Mouse (Mus musculus) stomach, embryonic 15.5 days (tissue): Measurements from ENCODE around the gene Araf. TPM values are rescaled to one million over a fixed set of nuclear protein-coding genes. Genes with fewer than 3 reads are reported as not detected.
A peak's percentile ranks its signal among the peaks of the same experiment; 100 is the strongest.

Experiments
- ATAC-seq: fragments of 200-750 bp; cut with Nextera tagmentation; 2 replicates; pipeline ENCODE4 v1.8.0; 2017; ENCODE audit warnings: low read depth, moderate number of reproducible peaks, moderate TSS enrichment; ENCODE audit not compliant: insufficient read depth, low FRiP score
- H3K27ac ChIP-seq: fragments of 300-500 bp; sonication (generic); 2 replicates; pipeline ENCODE4 v1.5.1; 2015; ENCODE audit warnings: mild to moderate bottlenecking, inconsistent platforms
- H3K27me3 ChIP-seq: fragments of 300-500 bp; sonication (generic); replicated peaks from 2 replicates; pipeline ENCODE4 v1.6.1; 2015; ENCODE audit warnings: inconsistent platforms
- H3K36me3 ChIP-seq: fragments of 300-500 bp; sonication (generic); 2 replicates; pipeline ENCODE4 v1.6.1; 2015; ENCODE audit warnings: inconsistent platforms
- H3K4me1 ChIP-seq: fragments of 300-500 bp; sonication (generic); 2 replicates; pipeline ENCODE4 v1.6.1; 2015; ENCODE audit warnings: inconsistent platforms
- H3K4me2 ChIP-seq: fragments of 300-500 bp; sonication (generic); 2 replicates; pipeline ENCODE4 v1.6.1; 2015; ENCODE audit warnings: mild to moderate bottlenecking, inconsistent platforms
- H3K4me3 ChIP-seq: fragments of 300-500 bp; sonication (generic); replicated peaks from 2 replicates; pipeline ENCODE4 v1.5.1; 2015; ENCODE audit warnings: inconsistent platforms
- H3K9ac ChIP-seq: fragments of 300-500 bp; sonication (generic); 2 replicates; pipeline ENCODE4 v1.6.1; 2015; ENCODE audit warnings: inconsistent platforms
- H3K9me3 ChIP-seq: fragments of 300-500 bp; sonication (generic); 2 replicates; pipeline ENCODE4 v1.6.1; 2016; ENCODE audit warnings: inconsistent platforms
- WGBS: fragments of 180-500 bp; shearing (Covaris S2); methylation state at CpG from one replicate; pipeline ENCODE4 v1.1.7; 2015; 5-methylcytosine and 5-hydroxymethylcytosine counted together
- polyA plus RNA-seq: library from polyadenylated mRNA; unstranded; fragments of >200 nt; fragmentation: Nextera tagmentation; extraction: Ambion mirVana; gene quantifications from 2 replicates; pipeline ENCODE4 v1.2.1, GENCODE M21; 2015

Araf gene
- 98.8 and 116 TPM in 2 replicates for polyA plus RNA-seq

- Histone ChIP-seq H3K27ac (peak within 1 kb of the TSS; percentile 86), H3K9me3 (no peaks in the 10 kb centered on the region), H3K4me2 (peak within 1 kb of the TSS; percentile 50), H3K27me3 (no peaks in the 10 kb centered on the region), H3K4me3 (peak within 1 kb of the TSS; percentile 44), H3K4me1 (no peaks in the 10 kb centered on the region), H3K36me3 (no peaks in the 10 kb centered on the region), H3K9ac (0 out of 2 replicates have a peak within 1 kb of the TSS, but pooled peaks have one; percentile 32)
- peak; percentile 40; the same call in 1 of the 2 replicates for ATAC-seq
- WGBS: 23% methylated on average over 4 of the region's 7 CpGs
Measured at GRCm38 (mm10) chrX:20797681-20798080, at the start of gene Araf. Gene Araf (plus strand): TSS chrX:20797814.

GRCm38 (mm10) chrX:20748829-20749228 lies 48.8 kb upstream of the Araf start:
- H3K4me2 ChIP-seq: no peak overlapping the region
- WGBS: 80% methylated on average over 2 of the region's 2 CpGs
- no peaks in the 10 kb centered on the region for H3K9me3 ChIP-seq

GRCm38 (mm10) chrX:20761201-20761600 lies 36.4 kb upstream of the Araf start:
- Histone ChIP-seq H3K36me3 (no peaks in the 10 kb centered on the region), H3K27me3 (no peaks in the 10 kb centered on the region), H3K9me3 (no peaks in the 10 kb centered on the region), H3K4me3 (no peak overlapping the region), H3K4me1 (no peaks in the 10 kb centered on the region), H3K27ac (no peak overlapping the region), H3K9ac (no peak overlapping the region), H3K4me2 (no peak overlapping the region)
- ATAC-seq: no peak
- 73% methylated on average over 4 of the region's 4 CpGs for WGBS

More at GRCm38 (mm10) chrX:20748829-20749228, 48.8 kb upstream of the Araf start:
- no peak overlapping the region for H3K4me3 ChIP-seq
- H3K27me3 ChIP-seq: no peaks in the 10 kb centered on the region
- no peak overlapping the region for H3K9ac ChIP-seq
- no peaks in the 10 kb centered on the region for H3K4me1 ChIP-seq
- H3K36me3 ChIP-seq: no peaks in the 10 kb centered on the region
- ATAC-seq: no peak
- no peak overlapping the region for H3K27ac ChIP-seq

- Histone ChIP-seq H3K27me3 (no peaks in the 10 kb centered on the region), H3K9me3 (no peaks in the 10 kb centered on the region), H3K4me2 (no peak overlapping the region), H3K4me1 (no peaks in the 10 kb centered on the region), H3K36me3 (no peaks in the 10 kb centered on the region), H3K27ac (no peak overlapping the region), H3K4me3 (no peak overlapping the region), H3K9ac (no peak overlapping the region)
- 13% methylated on average over 1 of the region's 1 CpGs for WGBS
- ATAC-seq: no peak
Measured at GRCm38 (mm10) chrX:20770697-20771381, 26.8 kb upstream of the Araf start.

- Histone ChIP-seq H3K4me2 (no peak overlapping the region), H3K27me3 (no peaks in the 10 kb centered on the region), H3K9ac (no peak overlapping the region), H3K9me3 (no peaks in the 10 kb centered on the region), H3K36me3 (no peaks in the 10 kb centered on the region), H3K4me3 (no peak overlapping the region), H3K4me1 (no peaks in the 10 kb centered on the region), H3K27ac (no peak overlapping the region)
- peak; percentile 47; the same call in 1 of the 2 replicates for ATAC-seq
- WGBS: 45% methylated on average over 2 of the region's 2 CpGs
Measured at GRCm38 (mm10) chrX:20771666-20772065, 25.9 kb upstream of the Araf start.

- no peak overlapping the region for H3K4me3 ChIP-seq
- no peaks in the 10 kb centered on the region for H3K36me3 ChIP-seq
- no peak for ATAC-seq
- no peaks in the 10 kb centered on the region for H3K27me3 ChIP-seq
- H3K27ac ChIP-seq: no peak overlapping the region
- 52% methylated on average over 19 of the region's 19 CpGs for WGBS
- H3K9me3 ChIP-seq: no peaks in the 10 kb centered on the region
- no peak overlapping the region for H3K4me2 ChIP-seq
- no peaks in the 10 kb centered on the region for H3K4me1 ChIP-seq
- no peak overlapping the region for H3K9ac ChIP-seq
Measured at GRCm38 (mm10) chrX:20775271-20776016, 22.2 kb upstream of the Araf start.

- no peak overlapping the region for H3K9ac ChIP-seq
- no peak for ATAC-seq
- no peaks in the 10 kb centered on the region for H3K27me3 ChIP-seq
- H3K36me3 ChIP-seq: no peaks in the 10 kb centered on the region
- H3K4me2 ChIP-seq: no peak overlapping the region
- H3K9me3 ChIP-seq: no peaks in the 10 kb centered on the region
- H3K4me3 ChIP-seq: no peak overlapping the region
- no peaks in the 10 kb centered on the region for H3K4me1 ChIP-seq
- H3K27ac ChIP-seq: no peak overlapping the region
Measured at GRCm38 (mm10) chrX:20777619-20778018, 20.0 kb upstream of the Araf start.

GRCm38 (mm10) chrX:20787309-20787708 lies 10.3 kb upstream of the Araf start:
- WGBS: 74% methylated on average over 2 of the region's 2 CpGs
- H3K27me3 ChIP-seq: no peaks in the 10 kb centered on the region
- H3K27ac ChIP-seq: no peak overlapping the region
- no peak overlapping the region for H3K4me2 ChIP-seq
- no peaks in the 10 kb centered on the region for H3K9me3 ChIP-seq
- no peak overlapping the region for H3K4me3 ChIP-seq
- no peak overlapping the region for H3K9ac ChIP-seq
- no peaks in the 10 kb centered on the region for H3K36me3 ChIP-seq
- ATAC-seq: peak; percentile 78; the same call in 1 of the 2 replicates
- H3K4me1 ChIP-seq: no peaks in the 10 kb centered on the region

GRCm38 (mm10) chrX:20792417-20792816 lies 5.2 kb upstream of the Araf start:
- ATAC-seq: no peak
- 33% methylated on average over 3 of the region's 3 CpGs for WGBS
- Histone ChIP-seq H3K4me3 (no peak overlapping the region), H3K9me3 (no peaks in the 10 kb centered on the region), H3K36me3 (no peaks in the 10 kb centered on the region), H3K27ac (no peak overlapping the region), H3K4me2 (no peak overlapping the region), H3K27me3 (no peaks in the 10 kb centered on the region), H3K4me1 (no peaks in the 10 kb centered on the region), H3K9ac (no peak overlapping the region)

GRCm38 (mm10) chrX:20793230-20793629 lies 4.4 kb upstream of the Araf start:
- H3K4me3 ChIP-seq: no peak overlapping the region
- H3K27me3 ChIP-seq: no peaks in the 10 kb centered on the region
- no peaks in the 10 kb centered on the region for H3K36me3 ChIP-seq
- WGBS: 65% methylated on average over 7 of the region's 7 CpGs
- H3K4me1 ChIP-seq: no peaks in the 10 kb centered on the region
- H3K9ac ChIP-seq: no peak overlapping the region
- no peaks in the 10 kb centered on the region for H3K9me3 ChIP-seq
- H3K4me2 ChIP-seq: no peak overlapping the region
- ATAC-seq: no peak
- no peak overlapping the region for H3K27ac ChIP-seq

- Histone ChIP-seq H3K4me2 (no peak overlapping the region), H3K4me1 (no peaks in the 10 kb centered on the region), H3K9me3 (no peaks in the 10 kb centered on the region), H3K27ac (no peak overlapping the region), H3K27me3 (no peaks in the 10 kb centered on the region), H3K36me3 (no peaks in the 10 kb centered on the region), H3K9ac (no peak overlapping the region), H3K4me3 (no peak overlapping the region)
- no peak for ATAC-seq
- 36% methylated on average over 5 of the region's 5 CpGs for WGBS
Measured at GRCm38 (mm10) chrX:20794229-20794628, 3.4 kb upstream of the Araf start.

GRCm38 (mm10) chrX:20798141-20798796 lies 655 bp downstream of the Araf start:
- no peaks in the 10 kb centered on the region for H3K9me3 ChIP-seq
- H3K27me3 ChIP-seq: no peaks in the 10 kb centered on the region
- ATAC-seq: peak; percentile 97
- peak overlapping the region; percentile 86 for H3K27ac ChIP-seq
- 19% methylated on average over 20 of the region's 21 CpGs for WGBS
- no peaks in the 10 kb centered on the region for H3K4me1 ChIP-seq
- no peaks in the 10 kb centered on the region for H3K36me3 ChIP-seq
- H3K4me2 ChIP-seq: peak overlapping the region; percentile 50
- H3K9ac ChIP-seq: 0 out of 2 replicates have a peak overlapping the region, but pooled peaks have one; percentile 32
- peak overlapping the region; percentile 44 for H3K4me3 ChIP-seq
